Mouse (Mus musculus) lung, postnatal 0 days (tissue): Measurements from ENCODE around the gene Dazap1.

Experiments used
- CTCF ChIP-seq: IDR thresholded peaks from 2 replicates; pipeline ENCODE4 v1.5.1; 2016; ENCODE audit warnings: antibody characterized with exemption, mild to moderate bottlenecking
- EP300 ChIP-seq: IDR thresholded peaks from 2 replicates; pipeline ENCODE4 v1.6.1; 2016; ENCODE audit warnings: antibody characterized with exemption, mild to moderate bottlenecking, control low read depth

DNA sequence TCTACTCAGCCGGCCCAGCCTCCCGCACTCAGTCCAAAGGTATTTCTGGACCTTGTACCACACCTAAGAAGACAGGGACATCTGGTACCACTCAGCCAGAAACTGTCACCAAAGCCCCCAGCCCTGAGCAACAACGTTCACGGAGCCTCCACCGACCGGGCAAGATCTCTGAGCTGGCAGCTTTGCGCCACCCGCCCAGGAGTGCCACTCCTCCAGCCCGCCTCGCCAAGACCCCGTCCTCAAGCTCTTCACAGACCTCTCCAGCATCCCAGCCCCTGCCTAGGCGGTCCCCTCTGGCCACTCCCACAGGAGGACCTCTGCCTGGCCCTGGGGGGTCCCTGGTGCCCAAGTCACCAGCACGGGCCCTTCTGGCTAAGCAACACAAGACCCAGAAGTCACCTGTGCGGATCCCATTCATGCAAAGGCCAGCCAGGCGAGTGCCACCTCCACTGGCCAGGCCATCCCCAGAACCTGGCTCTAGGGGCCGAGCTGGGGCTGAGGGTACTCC, 53.3 kb downstream of the Dazap1 start:
- TF ChIP-seq CTCF, result no peak
- no peak for TF ChIP-seq EP300
